Mouse (Mus musculus) T-helper 1 cell (primary cell): ENCODE measurements around the gene Pou5f1.
"Not testable (repeated sequence)": the region's sequence is repeated elsewhere in the genome, so short reads cannot be mapped to it uniquely, and the experiment has no call there.

ENCODE experiments used
- in situ Hi-C: fragments of 300-600 bp; cut with MboI, MseI; formaldehyde crosslinking; loops from one replicate; pipeline ENCODE4 v1.15.1; 2025; ENCODE audit warnings: high pct_unique_total_duplicates

The Pou5f1 gene

GRCm38 (mm10) chr17:35505776-35506175 lies at the start of gene Pou5f1:
TSS of gene Pou5f1 (plus strand) at chr17:35506018.
- in situ Hi-C loops, result no loop called here

GRCm38 (mm10) chr17:35458247-35458646 lies 47.6 kb upstream of the Pou5f1 start:
- in situ Hi-C loops, result loop anchor here (5.0 to 10.0 kb wide), 2 partner anchors 36 to 153 kb away; partner anchors contain the start of gene H2-Q6

GRCm38 (mm10) chr17:35460513-35461341 lies 45.1 kb upstream of the Pou5f1 start:
- in situ Hi-C loops, result not testable (repeated sequence)

- in situ Hi-C loops, result not testable (repeated sequence)
These were observed 40.2 kb upstream of the Pou5f1 start for GRCm38 (mm10) chr17:35465651-35466050.

- in situ Hi-C loops, result not testable (repeated sequence)
These were observed 36.9 kb upstream of the Pou5f1 start for GRCm38 (mm10) chr17:35468936-35469335.

GRCm38 (mm10) chr17:35469842-35470751 lies 35.7 kb upstream of the Pou5f1 start, which contains the start of gene H2-Q10:
TSS of gene H2-Q10 (plus strand) at chr17:35470089.
- in situ Hi-C loops, result loop anchor here (5.0 kb wide), 3 partner anchors 42 to 1473 kb away; no protein-coding TSS in a partner anchor

- in situ Hi-C loops, result no loop called here
These were observed 21.8 kb upstream of the Pou5f1 start for GRCm38 (mm10) chr17:35484066-35484465.

- in situ Hi-C loops, result no loop called here
These were observed 20.1 kb upstream of the Pou5f1 start for GRCm38 (mm10) chr17:35485702-35486101.

GRCm38 (mm10) chr17:35486726-35487125 lies 19.1 kb upstream of the Pou5f1 start:
- in situ Hi-C loops, result no loop called here

- in situ Hi-C loops, result no loop called here
These were observed 17.8 kb upstream of the Pou5f1 start for GRCm38 (mm10) chr17:35488041-35488440.

GRCm38 (mm10) chr17:35490320-35490719 lies 15.5 kb upstream of the Pou5f1 start:
- in situ Hi-C loops, result no loop called here

- in situ Hi-C loops, result no loop called here
These were observed 8.7 kb upstream of the Pou5f1 start for GRCm38 (mm10) chr17:35497124-35497523.

GRCm38 (mm10) chr17:35502226-35502625 lies 3.6 kb upstream of the Pou5f1 start:
- in situ Hi-C loops, result no loop called here

- in situ Hi-C loops, result no loop called here
These were observed 3.1 kb upstream of the Pou5f1 start for GRCm38 (mm10) chr17:35502762-35503161.

- in situ Hi-C loops, result no loop called here
These were observed 2.0 kb upstream of the Pou5f1 start for GRCm38 (mm10) chr17:35503849-35504248.

- in situ Hi-C loops, result no loop called here
These were observed 963 bp upstream of the Pou5f1 start for GRCm38 (mm10) chr17:35504628-35505481.

- in situ Hi-C loops, result no loop called here
These were observed 1.1 kb downstream of the Pou5f1 start for GRCm38 (mm10) chr17:35506881-35507280.

- in situ Hi-C loops, result no loop called here
These were observed 1.9 kb downstream of the Pou5f1 start for GRCm38 (mm10) chr17:35507556-35508260.

- in situ Hi-C loops, result not testable (repeated sequence)
These were observed 2.5 kb downstream of the Pou5f1 start for GRCm38 (mm10) chr17:35508279-35508678.

- in situ Hi-C loops, result no loop called here
These were observed 3.5 kb downstream of the Pou5f1 start for GRCm38 (mm10) chr17:35509284-35509683.
